Mouse (Mus musculus) T-helper 2 cell (primary cell): ENCODE measurements around the gene Rfx8.
"Not testable (repeated sequence)": the region's sequence is repeated elsewhere in the genome, so short reads cannot be mapped to it uniquely, and the experiment has no call there.

Experiments
- in situ Hi-C: fragments of 300-600 bp; cut with MboI, MseI; formaldehyde crosslinking; loops from one replicate; pipeline ENCODE4 v1.15.1; 2025; ENCODE audit warnings: high pct_unique_total_duplicates

The Rfx8 gene

DNA sequence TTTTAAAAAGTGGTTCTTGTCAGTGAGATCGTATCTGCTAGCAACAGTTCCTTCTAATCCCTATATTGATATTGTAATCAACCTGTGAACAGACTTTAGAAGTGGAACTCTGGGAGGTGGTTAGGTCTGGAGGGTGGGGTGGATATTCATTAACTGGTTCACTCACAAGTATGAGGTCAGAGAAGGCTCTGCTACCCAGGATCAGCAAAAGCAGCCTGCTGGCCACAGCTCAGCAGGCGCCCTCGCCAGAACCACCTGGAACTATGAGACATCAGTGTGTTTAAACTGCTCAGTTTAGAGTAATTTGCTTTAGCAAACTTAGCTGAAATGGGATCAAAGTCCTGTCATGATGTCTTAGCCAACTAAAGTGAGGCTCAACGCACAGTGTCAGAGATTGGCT lies 25.6 kb downstream of the Rfx8 start:
- in situ Hi-C loops = loop anchor here (5.0 kb wide), 1 partner anchor 87 kb away; no protein-coding TSS in a partner anchor

DNA sequence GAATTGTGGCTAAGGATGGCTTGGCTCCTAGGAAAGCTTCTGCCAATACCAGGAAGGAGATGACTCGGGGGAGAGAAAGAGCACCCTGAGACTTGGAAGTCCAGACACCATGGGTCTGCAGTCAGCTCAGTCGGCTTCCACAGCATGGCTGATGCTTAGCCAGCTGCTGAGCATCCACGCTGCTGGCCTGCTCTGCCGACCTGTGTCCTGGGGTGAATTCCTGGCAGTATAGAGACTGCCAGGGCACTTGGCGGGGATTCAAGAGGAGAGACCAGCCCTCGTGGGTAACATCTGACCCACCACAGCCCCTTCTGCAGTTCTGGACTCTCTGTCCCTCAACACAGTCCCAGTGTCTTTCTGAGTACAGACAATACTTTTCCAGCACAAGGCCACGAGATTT lies 26.0 kb downstream of the Rfx8 start:
- in situ Hi-C loops = loop anchor here (5.0 kb wide), 1 partner anchor 88 kb away; no protein-coding TSS in a partner anchor

DNA sequence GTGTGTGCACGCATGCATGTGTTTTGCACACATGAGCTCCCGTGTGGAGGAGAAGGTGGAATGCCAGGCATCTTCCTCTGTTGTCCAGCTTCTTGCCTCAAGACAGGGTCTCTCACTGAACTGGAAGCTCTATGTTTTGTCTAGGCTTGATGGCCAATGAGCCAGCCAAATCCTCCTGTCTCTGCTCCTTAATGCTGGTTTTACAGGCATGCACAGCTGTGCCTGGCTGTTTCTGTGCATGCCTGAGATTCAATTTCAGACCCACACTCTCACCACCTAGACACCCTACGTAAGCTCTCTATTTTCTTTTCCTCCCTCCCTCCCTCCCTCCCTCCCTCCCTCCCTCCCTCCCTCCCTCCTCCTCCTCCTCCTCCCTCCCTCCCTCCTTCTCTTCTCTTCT lies 28.8 kb downstream of the Rfx8 start:
- in situ Hi-C loops = no loop called here

DNA sequence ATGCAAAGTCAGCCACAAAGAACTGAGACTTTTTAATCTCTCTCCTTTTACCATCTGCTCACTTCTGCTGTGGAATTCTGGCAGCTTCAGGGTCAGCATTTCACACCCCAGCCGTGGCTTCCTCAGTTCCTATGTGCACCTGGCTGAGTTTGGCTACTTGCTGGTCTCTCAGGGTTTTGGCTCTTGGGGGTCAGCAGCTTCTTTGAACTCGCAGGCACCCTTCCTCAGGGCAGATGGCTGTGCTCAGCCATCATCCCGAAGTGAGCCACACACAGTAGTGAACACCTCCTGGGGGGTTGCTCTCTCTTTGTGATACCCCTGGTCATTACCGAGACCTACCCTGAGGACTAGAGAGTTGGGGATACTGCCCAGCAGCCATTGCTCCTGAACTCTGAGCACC lies 29.7 kb downstream of the Rfx8 start:
- in situ Hi-C loops = no loop called here

DNA sequence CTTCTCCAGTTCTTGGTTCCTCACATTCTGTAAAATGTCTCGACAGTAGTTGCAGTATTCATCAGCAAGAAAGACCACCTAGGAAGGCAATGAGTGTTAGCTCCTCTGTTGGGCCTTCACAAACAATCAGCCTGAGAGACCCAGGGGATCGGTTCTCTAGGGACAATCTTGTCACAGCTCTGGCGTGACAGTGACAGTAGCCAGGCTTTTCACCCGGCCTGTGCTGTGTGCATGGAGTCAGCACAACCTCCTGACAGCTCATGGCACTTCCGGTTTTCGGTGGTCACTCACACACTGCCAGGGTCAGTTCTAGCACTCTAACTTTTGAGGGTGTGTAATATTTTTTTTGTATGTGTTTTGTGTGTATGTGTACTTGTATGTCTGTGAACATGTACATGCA lies 32.2 kb downstream of the Rfx8 start:
- in situ Hi-C loops = loop anchor here (5.0 kb wide), 1 partner anchor 289 kb away; no protein-coding TSS in a partner anchor

DNA sequence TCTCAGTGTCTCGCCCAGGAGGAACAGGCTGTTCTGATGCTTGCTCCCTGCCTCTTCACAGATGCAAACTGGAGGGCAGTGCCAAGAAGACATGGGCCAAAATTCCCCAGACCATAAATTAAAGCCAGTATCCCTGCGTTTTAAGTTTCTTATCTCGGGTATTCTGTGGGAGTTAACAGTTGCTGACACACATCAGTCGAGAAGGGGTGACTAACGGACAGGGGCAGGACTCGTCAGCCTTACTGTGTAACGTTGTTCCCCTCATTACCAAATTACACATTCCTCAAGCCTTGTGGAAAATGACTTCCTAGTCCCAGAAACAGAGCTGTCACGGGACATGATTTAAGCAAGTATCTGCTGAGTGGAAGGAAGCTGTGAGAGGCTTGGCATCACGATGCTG lies 33.5 kb downstream of the Rfx8 start:
- in situ Hi-C loops = loop anchor here (5.0 kb wide), 1 partner anchor 290 kb away; no protein-coding TSS in a partner anchor

DNA sequence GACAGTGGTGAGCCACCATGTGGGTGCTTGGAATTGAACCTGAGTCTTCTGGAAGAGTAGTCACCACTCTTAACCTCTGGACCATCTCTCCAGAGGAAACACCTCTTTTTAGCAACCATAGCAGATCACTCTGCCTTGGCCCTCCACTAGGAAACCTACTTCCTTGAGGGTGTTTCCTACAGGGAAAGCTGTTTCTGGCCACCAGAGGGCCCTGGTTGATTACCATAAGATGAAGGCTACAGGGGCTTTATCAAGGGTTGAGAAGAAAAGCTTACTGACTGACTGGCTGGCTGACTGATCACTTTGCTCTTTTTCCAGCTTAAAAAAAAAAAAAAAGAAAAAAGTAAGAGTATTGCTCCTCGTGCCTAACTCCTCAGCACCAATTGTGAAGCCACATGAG lies 35.0 kb downstream of the Rfx8 start:
- in situ Hi-C loops = loop anchor here (5.0 kb wide), 1 partner anchor 291 kb away; no protein-coding TSS in a partner anchor

DNA sequence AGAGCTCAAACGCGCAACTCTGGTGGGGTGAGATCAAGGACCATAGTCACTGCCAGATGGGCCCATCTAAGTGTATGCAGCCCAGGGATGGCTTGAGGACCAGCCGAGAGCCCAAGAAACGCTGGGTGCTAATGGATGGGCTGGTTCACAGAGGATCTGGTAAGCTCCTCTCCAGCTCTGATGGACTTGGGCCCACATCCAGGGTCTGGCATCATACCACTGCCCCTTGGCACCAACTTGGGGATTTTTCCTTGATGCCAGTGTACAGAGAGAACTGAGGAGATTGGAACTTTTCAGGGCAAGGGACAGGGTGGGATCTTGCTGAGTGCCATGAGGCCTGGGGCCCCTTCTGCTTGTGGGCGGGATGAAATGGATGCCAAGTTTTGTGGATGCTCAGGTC lies 39.2 kb downstream of the Rfx8 start:
- in situ Hi-C loops = no loop called here

DNA sequence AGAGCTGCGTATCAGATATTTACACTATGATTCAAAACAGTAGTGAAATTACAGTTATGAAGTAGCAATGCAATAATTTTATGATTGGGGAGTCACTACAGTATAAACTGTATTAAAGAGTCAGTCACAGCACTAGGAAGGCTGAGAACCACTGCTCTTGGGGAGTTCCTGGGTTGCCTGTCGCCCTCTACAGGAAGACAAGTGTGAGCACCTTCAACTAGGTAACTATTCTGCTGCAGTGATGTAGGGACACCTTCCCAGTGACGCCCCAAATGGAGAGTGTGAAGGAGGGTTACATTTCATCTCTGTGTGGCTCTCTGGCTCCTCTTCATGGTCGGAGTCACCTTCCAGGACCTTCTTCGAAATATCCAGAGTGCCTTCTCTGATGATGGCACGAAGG lies 40.3 kb downstream of the Rfx8 start:
- in situ Hi-C loops = no loop called here

DNA sequence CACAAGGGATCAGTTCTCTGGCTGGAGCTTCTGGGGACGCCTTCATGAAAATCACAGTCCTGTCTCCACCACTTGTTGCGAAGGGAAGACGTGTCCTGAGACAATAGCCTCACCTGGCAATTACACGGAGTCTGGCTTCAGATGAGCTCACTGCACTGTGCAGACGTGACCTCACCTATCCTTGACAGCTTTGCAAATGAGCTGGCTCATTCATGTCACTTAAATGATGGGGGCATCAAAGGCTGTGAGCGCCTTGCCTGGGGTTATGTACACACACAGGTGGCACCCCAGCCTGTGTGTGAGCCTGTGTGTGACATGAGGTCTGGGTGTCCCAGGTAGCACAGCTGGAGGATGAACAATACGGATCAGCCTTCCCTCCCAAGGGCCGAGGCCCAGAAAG lies 41.9 kb downstream of the Rfx8 start:
- in situ Hi-C loops = no loop called here

DNA sequence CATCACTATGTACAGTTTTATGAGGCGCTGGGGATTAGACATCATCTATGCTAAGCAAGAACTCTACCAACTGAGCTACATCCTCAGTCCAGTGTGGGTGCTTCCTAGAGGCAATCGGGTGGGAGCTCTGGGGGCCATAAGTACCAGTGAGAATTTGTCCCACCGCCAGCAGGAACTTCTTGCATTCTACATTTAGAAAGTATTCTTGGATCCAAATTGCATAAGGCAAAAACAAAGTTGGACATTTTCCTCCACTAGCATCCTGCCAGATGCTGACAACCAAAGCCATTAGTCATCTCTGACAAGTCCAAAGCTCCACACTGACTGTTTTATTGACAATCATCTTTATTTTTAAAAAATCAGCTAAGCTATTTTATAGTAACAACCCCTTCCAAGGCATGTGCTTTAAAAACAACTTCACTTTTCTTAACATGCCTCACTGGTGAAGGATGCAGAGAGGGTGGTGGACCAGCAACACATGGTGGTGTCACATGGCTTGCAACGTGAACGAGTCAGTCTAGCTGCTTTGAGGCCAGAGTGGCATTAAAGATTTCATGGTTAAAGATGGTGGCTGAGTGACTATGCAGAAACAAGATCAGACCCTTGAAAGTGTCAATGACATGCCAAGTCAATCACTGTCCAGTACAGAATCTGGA lies 44.4 kb downstream of the Rfx8 start:
- in situ Hi-C loops = no loop called here

DNA sequence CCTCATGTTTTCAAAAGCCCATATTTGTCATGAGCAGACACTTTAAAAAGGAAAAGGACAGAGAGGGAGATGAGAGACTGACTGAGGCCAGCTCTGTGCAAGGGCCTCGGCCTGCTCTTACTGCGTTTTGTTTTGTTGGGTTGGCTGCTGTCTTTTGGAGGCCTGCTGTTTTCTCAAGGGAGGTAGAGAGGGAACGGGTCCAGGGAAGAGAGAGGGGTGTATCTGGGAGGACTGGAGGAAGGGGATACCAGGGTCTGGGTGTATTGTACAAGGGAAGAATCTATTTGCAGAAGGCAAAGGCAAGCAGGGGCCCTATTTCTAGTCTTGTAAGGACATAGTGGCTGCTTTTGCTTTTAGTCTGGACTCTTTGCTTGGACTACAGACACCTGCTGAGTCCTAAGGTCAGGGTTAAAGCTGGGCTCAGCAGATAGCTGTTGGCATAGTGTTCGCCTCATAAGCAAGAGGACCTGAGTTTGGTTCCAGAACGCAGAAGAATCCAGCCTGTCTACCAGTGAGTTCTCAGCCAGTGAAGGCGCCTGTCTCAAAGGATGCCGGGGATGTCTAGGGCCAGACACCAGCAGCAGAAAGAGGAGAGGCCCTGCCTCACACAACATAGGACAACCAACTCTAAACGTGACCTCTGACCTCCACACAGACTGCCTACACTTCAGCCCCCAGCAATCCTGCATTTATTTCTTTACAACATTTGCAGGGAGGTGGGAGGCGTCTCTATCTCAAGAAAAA lies 48.3 kb downstream of the Rfx8 start:
- in situ Hi-C loops = no loop called here

DNA sequence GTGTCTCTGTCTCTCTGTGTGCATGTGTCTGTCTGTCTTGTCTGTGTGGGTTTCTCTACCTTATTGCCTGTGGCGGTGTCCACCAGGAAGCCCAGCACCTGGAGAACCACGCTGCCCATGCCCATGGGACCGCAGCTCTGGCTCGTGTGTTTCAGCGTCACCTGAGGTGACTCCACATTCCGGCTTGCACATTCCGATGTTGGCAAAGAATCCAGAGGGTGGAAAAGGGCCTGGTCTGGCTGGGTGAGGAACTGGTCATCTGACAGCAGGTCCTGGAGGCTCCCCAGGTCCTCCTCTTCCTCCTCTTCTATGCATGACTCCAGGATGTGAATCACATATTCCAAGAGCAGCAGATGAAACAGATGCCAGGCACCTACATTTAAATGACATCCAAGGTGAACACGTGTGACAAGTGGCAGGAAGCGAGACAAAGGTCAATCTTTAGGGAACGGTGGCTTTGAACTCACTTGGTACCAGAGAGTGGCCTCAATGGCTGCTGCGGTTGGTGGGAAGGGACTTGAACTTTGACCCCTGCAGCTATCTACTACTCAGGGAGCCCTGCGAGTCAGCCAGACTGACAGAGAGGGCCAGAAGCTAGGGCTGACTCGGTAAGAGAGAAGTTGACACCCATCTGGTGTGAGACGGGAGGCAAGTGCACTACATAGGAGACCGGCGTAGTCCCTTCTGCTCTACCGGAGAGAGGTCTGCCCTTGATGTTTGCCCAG lies 50.4 kb downstream of the Rfx8 start:
- in situ Hi-C loops = no loop called here

DNA sequence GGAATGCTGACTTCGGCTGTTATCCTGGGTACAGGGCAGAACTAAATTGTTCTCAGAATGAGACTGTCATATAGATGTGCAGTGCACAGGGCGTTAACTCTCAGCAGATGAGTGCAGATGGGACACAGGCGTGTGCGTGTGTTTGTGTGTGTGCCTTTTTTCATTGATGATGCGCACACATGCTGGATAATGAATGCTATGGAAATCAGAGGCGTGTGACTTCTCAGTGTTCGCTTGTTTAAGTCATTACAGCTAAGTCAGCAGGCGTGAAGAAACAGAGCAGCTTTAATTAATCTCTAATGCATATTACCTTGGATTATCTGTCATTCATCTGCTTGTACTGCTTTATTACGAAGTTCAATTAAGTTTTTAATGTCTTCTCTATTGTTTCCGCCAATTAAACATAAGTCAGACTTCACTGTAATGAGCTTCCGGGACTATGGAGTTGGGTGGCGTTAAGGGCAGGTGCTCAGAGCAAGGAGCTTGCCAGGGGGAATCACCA lies 54.0 kb downstream of the Rfx8 start:
- in situ Hi-C loops = no loop called here

DNA sequence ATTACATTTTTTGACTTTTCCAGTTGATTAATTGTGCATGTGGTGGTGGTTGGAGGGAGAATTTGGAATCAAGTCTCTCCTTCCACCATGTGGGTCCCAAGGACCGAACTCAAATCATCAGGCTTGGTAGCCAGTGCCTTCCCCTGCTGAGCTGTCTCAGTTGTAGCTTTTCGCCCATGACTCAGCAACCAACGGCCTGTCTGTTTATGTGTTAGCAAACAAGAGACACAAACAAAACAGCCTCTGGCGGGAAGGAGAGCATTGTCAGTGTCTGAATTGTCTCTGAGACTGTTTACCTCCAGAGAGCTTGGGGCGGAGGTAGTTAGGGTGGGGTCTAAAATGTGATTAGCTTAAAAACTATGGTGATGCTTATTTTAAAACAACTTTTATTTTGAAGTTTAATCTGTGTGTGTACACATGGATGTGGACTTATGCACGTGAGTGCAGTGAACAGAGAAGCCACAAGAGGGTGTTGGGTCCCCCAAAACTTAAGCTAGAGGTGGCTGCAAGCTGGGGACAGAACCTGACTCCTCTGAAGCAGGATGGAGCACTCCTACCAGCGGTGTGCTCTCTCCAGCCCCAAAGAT lies 56.7 kb downstream of the Rfx8 start:
- in situ Hi-C loops = no loop called here

DNA sequence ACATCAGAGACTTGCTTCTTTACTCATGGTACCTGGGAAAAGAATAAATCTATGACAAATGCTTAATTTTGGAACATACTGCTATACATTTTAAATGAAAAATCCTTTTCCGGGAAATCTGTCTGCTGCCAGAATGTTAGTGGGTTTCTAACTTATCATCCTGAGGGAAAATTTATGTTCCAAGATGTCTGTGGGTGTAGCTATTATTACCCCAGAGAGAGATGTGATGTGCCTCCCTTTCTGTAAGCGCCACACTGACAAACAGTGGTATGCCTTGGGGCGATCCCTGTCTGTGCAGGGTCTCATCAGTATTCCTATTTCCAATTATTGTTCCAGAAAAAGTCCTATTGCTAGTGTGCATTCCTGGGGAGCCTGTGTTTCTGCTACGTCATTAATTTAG lies 57.7 kb downstream of the Rfx8 start:
- in situ Hi-C loops = no loop called here

DNA sequence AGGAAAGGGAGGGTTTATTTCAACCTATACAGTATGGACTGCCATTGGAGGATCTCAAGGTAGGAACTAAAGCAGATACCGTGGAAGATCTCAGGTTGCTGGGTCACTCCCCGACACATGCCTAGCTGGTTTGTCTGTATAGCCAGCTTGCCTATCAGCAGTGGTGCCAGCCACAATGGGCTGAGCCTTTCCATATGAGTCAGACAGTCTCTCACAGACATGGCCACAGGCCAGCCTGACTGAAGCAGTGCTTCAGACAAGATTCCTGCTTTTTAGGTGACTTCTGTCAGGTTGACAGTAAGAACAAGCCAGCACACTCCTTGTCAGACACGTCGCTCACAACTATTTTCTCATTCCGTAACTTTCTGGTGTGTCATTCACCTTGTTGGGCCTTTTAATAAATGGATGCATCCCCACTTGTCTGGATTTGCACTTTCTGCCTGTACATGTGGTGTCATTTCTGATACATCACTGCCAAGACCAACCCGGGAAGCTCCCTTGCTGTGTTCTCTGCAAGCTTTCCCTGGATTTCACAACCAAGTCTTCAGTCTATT lies 63.7 kb downstream of the Rfx8 start:
- in situ Hi-C loops = no loop called here

DNA sequence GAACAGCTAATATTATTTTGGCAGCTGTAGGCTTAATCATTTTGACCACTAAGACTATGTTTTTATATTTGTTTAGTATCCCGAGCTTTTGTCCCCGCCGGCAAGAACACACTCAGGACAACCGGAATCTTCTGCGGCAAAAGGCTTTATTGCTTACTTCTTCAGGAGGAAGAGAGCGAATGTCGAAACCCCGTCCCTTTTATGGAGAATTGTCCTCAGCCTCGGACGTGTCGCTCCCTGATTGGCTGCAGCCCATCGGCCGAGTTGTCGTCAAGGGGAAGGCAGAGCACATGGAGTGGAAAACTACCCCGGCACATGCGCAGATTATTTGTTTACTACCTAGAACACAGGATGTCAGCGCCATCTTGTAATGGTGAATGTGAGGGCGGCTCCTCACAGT lies 65.9 kb downstream of the Rfx8 start:
- in situ Hi-C loops = not testable (repeated sequence)

DNA sequence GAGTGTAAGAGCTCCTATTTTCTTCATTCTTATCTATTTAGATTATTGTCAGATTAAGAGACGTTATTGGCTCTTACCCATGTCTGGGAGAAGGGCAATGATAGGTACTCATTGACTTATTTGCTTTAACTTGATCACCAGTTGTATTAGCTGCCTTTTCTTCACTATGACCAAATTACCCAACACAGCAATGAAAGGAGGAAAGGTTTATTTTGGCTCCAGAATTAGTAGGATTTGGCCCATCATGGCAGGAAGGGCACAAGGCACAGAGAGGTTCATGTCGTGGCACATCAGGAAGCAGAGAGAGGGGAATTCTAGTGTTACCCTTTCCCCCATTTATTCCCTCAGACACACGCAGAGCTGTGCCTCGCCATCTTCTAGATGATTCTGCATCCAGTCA lies 67.8 kb downstream of the Rfx8 start:
- in situ Hi-C loops = no loop called here

DNA sequence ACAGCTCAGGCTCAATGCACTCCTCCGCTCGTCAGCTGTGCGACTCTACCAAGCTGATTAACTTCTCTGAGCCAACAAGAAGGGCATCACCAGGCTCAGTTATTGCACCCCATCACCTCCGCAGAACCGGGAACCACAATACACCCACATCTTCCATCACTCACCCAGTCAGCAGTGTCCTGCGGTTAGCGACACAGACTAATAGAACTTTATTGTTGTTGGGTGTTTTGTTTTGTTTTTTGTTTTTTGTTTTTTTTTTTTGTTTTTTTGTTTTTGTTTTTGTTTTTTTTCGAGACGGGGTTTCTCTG lies 69.6 kb downstream of the Rfx8 start, which contains the start of gene Creg2:
Gene Creg2 (minus strand): TSS at position 234 of the 308 bp plus-strand sequence.
- in situ Hi-C loops = no loop called here

DNA sequence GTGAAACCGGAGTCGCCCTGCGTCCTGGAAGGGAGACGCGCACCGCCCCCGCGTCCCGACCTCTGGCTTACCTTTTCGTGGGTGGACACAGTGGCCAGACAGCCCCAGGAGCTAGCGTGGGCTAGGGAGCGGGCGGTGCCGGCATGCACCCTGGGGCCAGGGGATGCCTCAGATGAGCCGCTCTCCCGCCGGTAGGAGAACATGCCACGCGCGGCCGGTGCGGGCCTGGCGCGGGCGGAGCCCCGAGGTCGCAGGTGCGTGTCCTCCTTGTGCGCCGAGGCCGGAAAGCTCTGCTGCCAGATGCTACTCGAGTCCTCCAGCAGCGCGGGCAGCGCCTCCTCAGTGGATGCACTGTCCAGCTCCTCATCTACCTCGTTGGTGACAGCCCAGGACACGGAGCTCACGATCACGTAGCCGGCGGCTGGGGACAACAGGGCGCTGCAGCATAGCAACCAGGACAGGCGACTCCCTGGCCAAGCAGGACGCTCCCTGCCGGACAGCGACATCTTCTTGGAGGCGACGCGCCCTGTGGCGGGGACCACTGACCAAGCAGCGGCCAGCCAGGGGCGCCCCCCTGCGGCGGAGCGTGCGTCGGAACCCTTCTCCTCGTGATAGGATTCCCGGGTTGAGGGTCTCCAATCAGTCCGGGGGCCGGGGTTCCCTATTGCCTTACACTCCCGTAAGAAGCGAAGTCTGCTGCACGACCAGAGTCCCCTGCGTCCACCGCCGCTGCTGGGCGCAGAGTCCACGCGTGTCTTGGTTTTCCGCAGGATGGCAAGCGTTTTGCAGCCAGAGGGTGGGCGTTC lies 70.2 kb downstream of the Rfx8 start:
- in situ Hi-C loops = no loop called here
